Mouse (Mus musculus): ENCODE data around the gene Tstd2.
A peak's percentile ranks its signal among the peaks of the same experiment; 100 is the strongest.

The Tstd2 gene

DNA sequence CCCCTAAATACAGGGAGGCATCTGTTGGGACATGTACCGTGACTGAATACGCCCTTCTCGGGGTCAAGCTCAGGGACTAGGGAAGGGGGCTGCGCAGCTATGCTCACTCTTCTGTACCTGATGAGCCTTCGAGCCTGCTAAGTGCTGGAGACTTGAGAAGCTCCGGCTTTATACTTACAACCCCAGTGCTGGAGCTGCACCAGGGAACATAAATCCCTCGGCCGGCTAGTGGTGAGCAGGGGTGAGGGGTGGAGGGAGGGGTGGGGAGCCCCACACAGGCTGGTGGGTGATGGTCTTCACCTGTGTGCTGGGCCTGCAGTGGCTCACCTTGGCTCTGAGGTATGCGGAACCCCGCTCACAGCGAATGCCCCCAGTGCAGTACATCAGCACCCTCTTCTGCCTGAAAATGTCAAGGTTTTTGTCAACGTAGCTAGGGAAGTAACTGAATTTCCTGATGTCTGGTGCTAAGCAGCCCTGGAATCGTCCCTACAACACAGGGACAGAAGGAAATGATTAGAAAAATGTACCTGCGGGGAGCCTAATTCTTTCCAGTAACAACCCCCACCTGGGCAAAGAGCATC, 18.9 kb downstream of the Tstd2 start:
- DNase-seq, result peak in 1 of 2 experiments; percentile 49

DNA sequence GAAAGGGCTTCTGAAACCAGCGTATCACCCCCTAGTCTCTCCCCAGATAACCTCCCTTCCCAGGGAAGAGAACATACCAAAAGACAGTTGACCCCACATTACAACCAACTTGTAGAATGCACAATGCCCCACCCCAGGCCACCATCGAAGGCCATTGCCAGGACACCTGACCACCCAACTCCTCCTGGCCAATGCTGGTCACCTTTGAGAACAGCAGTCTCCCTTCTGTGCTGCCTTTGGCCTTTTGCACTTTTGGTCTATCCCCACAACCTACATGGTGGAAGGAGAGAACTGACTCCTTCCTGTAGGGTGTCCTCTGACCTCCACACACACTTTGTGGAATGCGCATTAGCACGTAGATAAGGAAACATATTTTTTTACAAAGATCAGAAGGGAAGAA, 21.0 kb downstream of the Tstd2 start:
- DNase-seq, result peak in 1 of 2 experiments; percentile 20

DNA sequence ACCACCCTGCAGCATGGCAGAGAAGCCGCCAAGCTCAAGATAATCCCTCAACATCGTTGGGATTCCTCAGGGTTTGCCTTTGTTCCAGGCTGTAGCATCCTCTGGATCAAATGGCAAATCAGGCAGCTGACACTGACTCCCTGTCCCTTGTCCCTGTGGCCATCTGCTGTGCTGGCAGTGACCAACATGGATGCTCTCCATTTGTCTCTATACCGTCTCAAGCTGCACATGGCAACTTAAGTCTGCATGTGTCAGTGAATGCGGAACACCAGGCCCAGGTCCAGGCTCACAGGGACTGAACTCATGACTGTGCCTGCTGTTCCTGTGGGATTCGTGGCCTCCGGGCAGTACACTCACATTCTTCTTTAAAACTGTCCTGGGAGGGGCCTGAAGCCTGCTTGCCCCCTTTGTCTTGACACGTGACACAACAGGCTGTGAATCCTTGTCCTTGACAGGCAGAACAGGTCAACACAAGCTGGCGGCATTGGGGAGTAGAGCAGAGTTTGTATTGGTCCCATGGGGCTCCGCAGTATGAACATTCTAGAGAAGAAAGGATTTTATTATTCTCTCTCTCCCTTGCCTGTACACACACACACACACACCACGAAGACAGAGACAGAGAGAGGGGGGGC, 21.8 kb downstream of the Tstd2 start:
- DNase-seq, result peak; percentile 86 to 91

DNA sequence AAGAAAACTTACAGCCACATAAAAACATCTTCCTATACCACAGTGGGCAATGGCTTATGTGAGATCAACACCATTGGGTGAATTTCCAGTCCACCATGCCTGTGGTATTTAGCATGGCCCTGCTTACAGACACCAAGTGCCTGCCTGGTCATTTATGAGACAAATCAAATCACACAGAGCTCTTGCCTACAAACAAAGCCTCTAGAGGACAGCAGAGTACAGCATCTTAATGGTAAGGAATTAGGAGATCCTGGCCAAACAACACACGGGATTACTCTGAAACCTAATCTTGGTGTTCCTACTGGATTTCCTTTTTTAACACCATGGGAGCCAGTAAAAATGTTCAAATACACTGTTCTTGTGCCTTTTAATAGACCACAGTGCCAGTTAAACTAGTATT, 23.2 kb downstream of the Tstd2 start:
- peak in 1 of 2 experiments; percentile 27 for DNase-seq

DNA sequence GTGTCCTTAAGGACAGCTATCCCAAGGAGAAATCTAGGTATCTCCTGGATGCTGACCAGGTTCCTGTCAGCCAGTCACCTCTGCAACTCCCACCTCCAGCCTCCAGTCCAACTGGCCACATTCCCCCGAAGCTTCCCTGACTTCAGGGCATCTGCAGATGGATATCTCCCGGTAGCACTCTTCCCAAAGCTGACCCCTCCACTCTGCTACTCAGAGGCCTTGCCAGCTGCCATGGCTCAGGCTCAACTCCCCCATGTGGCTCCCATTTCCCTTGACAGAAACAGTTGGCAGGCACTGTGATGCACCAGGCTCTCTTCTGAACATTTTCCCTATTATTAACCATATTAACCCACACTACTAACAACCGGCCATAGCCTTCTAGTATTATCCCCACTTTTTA, 27.1 kb downstream of the Tstd2 start:
- peak; percentile 77 to 82 for DNase-seq

DNA sequence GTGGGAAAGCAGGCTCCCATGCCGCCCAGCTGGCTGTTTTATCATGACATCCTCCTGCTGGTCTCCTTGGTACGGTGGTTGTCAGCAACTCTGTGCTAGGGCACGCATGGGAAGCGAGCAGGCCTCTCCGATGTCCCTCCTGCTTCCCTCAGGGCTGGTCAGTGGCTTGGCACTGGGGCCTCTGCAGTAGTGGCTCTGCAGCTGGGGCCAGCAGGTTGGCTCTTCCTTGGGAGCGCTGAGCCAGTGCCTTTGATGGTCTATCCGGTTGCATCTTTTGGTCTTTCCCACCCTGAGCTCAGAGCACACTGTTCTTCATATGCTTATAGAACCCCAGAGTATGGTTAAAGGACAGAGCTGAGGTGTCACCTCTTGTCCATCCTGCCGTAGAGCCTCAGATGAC, 28.4 kb downstream of the Tstd2 start:
- DNase-seq, result no peak

DNA sequence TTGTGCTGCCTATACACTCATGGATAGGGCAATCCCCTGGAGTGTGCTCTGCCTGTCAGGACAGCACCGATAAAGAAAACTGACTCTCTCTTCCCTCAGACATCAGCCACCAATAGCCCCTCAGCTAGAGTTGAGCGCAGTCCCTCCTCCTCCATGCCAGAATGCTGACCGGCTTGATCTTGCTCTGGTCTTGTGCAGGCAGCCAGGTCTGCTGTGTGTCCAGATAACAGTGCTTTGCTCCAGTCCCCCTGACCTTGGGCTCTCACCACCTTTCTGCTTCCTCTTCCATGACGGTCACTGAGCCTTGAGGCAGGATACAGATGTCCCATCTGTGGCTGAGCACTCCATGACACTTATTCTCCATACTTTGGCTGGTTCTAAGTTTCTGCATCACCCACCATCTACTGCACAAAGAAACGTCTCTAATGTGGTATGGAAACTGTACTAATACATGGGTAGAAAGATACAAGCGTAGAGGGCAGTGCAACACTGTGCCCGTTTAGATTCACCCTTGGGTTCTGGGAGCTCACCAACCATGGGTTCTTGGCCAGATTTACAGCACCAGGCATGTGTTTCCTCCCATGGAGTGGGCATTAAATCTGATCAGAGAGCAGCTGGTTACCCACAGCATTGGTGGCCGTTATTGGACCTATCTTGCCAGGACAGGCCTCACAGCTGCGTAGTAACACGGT, 36.3 kb downstream of the Tstd2 start:
- peak in 1 of 2 experiments; percentile 39 for DNase-seq

DNA sequence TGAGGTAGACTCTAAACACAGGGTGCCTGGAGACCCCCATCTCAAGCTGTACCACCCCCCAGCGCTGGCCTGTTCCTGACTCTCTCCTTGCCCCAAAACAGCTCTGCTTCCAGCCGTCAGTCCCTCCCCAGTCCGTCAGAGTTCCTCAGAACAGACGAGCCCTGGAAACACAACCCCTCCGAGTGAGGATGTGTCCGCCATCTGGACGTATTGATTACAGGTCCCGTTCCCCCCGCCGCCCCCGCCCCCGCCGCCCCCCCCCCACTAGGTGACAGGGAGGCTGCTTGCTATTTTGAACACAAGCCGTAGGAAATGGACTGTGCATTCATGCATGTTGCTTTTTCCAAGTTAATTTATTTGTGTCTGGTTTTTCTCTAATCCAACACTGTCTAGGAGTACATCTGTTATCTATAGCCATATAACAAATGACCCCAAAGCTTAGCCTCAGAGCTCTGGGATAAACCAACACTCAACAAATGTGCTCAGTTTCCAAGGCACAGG, 37.2 kb downstream of the Tstd2 start:
- DNase-seq, result no peak

DNA sequence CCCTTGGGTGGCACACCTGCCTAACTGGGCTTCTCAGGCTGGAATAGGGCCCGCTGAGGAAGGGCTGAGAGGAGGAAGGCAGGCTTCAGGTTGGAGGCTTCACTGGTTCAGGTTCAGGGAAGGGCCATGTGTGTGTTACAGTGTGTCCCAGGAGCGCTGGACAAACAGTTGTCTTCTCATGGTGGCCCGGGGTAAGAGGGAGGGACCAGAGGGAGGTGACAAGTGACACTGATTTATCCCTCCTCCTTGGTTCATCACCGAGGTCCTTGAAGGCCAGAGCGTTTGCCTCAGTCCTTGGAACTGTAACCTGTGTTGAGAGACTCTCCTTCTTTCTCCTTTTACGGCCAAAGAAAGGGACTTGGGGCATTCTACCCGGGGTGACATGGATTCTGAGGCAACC, 38.0 kb downstream of the Tstd2 start:
- DNase-seq, result no peak

DNA sequence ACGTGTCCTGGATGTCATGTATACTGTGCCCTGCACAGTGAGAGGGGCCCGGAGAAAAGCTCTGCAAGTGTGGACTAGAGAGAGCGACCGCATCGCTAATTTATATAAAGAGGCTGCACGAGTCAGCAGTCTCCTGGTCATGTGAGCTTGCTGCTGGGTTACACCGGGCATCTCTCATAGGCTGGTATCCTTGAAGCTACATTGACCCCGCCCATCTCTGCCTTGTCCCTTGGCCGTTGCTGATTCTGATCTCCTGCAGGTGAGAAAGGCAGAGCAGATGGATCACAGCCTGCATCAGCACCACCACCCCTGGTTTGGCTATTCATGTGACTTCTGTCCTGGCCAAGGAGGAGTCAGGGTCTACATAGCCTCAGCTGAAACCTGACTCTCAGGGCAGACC, 39.4 kb downstream of the Tstd2 start:
- DNase-seq, result peak; percentile 74 to 76

DNA sequence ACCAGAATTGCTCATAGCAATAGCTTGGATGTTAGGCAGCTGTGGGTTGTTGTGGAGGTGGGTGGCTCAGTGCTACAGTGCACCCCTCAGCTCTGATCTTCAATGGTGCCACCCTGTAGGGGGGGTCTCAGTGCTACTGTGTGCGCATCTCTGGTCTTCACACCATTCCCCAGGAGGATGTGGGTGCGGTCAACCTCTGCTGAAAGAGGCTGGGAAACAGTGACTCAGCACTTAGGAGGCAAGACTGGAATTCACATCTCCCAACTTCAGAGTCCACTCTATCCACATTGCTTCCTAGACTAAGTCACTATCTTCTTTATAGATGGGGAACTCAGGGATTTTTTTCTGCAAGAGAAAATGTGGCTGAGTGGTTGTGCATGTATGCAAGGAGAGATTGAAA, 40.9 kb downstream of the Tstd2 start:
- DNase-seq, result no peak

DNA sequence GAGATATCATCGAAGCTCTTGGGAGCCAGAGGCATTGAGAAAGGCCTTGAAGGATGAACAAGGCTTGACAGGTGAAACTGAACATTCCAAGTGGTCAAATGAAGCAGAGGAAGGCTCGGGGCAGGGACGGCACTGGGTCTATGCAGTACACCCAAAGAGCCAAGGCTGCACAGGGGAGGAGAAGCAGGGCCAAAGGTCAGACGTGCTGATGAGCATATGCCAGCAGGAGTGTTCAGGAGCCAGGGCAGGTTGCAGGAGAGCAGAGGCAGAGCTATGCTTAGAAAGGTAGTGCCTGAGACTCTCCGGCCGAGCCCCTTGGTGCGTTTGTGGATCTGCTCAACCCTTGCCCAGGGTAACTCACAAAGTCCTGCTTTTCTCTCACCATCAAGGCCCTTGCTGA, 41.9 kb downstream of the Tstd2 start:
- DNase-seq, result no peak

DNA sequence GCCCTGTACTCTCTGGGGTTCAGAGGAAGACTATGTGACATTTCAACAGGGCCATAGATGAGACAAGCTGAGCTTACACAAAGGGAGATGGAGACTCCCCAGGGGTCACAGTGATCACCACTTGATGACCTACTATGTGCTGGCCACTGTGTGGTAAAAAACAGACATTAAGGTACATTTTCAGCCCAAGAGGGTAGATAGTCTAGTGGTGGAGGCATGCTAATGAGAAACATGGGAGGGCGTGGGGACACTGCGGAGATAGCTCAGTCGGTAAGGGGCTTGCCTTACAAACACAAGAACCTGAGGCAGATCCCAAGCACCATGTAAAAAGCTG, 42.7 kb downstream of the Tstd2 start:
- DNase-seq, result no peak

DNA sequence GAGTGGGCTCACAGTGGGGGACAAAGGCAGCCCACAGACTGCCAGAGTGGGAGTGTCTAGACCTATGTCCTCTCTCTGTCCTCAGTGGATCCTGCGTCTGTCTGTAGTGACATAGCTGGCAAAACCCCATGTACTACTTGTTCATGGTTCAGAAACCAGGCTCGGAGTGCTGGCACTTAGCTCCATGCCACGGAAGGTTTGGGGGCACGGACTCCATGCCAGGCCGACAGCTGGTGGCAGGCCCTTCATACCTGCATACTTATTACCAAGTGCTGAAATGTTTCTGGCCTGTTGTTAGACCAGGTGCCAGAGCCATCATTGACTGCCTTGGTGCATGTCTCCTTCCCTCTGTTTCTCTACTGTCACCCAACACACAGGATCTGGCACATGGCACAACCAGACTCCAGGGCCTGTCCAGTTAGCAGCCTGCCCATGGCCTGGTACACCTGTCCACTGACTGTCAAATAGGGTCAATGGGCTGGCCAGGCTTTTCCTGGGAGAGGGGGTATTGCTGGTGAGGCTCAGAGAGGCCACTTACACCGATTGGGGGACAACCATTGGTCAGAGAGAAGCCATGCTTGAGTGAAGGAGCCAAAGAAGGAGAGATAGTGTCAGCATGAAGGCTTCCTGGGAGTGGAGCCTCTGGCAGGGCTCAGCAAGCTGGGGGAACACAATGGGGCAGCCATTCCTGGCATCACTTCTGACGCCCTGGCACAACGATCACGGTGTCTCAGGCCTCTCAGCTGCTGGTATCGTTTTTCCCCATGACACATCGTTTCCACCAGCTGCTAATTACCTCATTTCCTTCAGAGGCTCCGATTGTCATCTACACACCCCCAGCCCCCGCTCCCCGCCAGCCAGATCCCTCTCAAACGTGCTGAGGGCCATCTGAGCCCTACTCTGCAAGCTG, 43.3 kb downstream of the Tstd2 start:
- DNase-seq, result peak; percentile 77 to 83

DNA sequence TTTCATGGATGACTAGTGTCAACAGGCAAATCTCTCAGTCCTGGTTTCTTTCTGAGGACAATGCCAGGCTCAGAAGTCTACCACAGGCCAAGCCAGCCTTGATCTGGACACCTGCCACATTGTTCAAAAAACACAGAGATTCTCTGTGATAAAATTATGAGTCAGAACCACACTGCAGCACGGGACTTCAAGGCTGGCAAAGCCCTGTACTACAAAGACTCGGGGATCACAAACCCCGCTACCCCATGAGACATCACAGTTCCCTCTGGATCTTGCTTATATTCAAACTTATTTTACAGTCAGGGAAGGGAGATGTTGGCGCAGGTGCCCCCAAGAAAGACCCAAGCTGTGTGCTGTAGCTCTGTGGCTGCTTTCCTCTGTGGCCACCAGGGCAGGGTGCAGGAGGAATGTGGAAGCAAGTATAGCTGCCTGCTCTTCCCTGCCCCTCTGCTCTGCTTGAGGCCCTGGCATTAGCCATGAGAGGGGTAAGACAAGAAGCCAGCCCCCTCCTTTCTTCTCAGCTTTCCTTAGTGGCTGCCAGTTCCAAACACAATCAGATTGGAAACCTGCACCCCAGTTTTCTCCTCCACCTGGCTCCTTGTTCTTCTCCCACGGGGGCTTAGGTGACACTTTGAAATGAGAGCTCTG, 45.9 kb downstream of the Tstd2 start:
- peak; percentile 51 to 59 for DNase-seq

DNA sequence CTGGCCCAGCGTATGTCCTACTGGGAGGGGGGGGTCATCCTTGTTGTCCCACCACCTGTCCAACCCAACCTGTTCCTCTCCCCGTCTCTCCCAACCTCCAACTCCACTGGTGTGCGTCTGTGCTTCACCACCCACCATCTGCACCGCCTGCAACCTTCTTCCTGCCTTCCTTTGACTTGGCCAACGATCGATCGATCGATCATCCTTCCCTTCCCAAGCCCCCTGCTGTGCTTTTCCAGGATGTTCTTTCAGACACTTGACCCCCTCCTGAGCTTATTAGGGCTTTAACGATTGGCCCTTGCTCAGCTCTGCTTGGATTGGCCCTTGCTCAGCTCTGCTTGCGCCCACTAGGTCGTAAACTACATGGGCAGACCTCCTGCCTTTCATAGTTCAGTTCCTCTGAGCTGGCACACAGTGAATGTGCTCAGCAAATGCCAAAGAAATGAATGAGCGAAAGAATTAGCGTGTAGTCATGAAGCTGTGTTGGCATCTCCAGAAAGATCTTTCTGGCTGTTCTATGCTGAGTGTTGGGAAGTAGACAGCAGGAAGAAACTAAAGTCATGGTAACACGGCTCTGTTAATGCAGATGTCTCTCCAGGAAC, 48.9 kb downstream of the Tstd2 start:
- DNase-seq, result peak; percentile 70 to 72

DNA sequence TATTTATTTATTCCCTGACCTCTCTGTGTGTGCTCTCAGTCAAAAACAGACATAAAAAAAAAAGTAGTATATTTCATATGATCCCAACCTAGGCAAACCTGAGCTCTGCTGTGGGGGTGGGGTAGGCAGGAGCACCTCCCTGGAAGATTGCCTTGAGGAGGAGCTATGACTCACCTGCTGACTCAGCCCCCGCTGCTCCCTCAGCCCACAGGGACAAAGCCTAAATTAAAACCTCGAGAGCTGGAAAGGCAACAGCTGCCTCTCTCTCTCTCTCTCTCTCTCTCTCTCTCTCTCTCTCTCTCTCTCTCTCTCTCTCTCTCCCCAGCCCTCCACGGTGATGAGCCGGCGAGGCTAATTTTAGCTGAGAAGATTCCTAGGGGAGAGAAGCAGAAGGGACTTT, 50.6 kb downstream of the Tstd2 start:
- peak in 1 of 2 experiments; percentile 55 for DNase-seq

DNA sequence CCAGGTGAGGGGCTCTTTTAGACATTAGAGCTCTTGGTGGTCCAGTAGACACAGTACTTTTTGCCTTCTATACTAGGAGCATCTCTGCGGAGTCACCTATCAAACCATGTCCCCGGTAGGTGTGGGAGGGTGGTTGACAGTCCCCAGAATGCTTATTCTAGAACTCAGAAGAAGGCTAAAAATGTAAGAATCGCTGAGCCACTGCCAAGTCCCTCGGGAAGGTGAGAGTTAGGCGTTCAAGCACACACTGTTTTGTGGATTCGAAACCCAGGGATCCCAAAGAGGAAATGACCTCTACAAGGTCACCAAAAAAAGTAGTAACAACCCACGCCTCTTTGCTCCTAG, 51.1 kb downstream of the Tstd2 start:
- no peak for DNase-seq

DNA sequence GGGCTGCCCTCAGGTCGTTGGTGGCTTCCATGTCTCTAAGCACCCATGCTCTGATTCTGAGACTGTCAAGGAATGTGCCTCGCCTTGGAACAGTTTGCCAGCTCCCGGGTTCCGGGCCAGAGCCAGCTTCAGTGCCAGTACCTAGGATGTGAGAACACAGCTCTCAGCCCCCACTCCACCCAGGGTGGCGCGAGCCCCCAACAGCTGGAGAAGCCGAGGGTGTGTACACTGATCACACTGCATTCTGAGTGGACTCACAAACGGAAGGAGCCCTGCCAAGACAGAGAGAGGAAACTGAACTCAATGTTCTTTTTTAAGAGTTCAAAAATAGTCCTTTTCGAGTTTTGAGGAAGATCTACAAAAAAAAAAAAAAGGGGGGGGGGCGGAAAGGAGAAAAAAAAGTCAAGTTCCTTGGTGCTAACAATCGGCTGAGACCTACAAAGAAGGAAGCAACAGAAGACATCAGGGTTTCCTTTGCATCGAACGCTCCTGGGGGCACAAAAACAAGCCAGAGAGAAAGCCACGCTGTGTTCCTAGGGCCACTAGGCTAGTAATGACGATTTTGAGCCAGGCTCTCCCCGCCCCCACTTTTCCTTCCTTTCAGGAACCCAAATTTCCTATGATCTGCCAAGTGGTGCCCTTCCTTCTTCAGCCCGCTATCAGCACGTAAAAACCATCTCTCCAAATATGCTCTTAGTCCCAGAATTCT, 51.6 kb downstream of the Tstd2 start:
- no peak for DNase-seq

DNA sequence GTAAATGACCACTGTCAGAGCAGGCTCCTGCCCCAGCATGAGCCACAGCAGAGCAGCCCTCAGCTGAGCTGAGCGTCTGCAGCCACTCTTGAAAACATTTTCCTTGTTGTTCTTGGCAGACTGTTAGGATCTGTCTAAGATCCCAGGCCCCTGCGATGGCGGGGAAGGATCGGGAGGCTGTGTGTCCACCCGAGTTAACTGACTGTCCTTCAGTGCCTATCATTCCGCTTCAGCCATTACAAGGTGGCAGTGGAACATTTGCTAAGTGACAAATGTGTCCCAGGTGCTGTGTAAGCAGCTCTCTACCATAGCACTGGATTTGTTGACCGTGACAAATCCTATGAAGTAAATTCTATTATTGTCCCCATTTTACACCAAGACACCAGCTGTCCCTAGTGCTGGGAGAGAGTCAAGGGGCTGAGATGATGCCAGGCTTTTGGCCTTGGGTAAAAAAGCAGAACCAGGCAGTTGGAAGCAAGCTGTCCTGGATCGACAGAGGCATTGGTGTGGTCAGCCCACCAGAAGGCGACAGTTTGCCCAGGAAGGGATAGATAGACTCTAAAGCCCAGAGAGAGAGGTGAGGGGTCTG, 53.2 kb downstream of the Tstd2 start:
- DNase-seq, result peak; percentile 83 to 85

Data from cerebellum, postnatal 10 days (tissue).